Mouse (Mus musculus) limb, embryonic 14.5 days (tissue): ENCODE data around the gene Ap3d1. TPM values are rescaled to one million over a fixed set of nuclear protein-coding genes. Genes with fewer than 3 reads are reported as not detected.
A peak's percentile ranks its signal among the peaks of the same experiment; 100 is the strongest.

ENCODE experiments used
- ATAC-seq: fragments of 200-750 bp; cut with Nextera tagmentation; 2 replicates; pipeline ENCODE4 v1.8.0; 2017; ENCODE audit warnings: low read depth, moderate number of reproducible peaks, moderate TSS enrichment; ENCODE audit not compliant: low FRiP score
- DNase-seq: peaks from one replicate; pipeline ENCODE4 v3.0.0-alpha.2; 2015; ENCODE audit warnings: low spot score
- H3K27ac ChIP-seq: fragments of 300-500 bp; sonication (generic); replicated peaks from 2 replicates; pipeline ENCODE4 v1.5.1; 2014; ENCODE audit warnings: low read depth, mild to moderate bottlenecking, low read length, moderate library complexity, mixed read lengths
- H3K27me3 ChIP-seq: fragments of 300-500 bp; sonication (generic); 2 replicates; pipeline ENCODE4 v1.6.1; 2014; ENCODE audit warnings: low read length, mixed read lengths; ENCODE audit not compliant: control insufficient read depth, insufficient read depth
- H3K36me3 ChIP-seq: fragments of 300-500 bp; sonication (generic); 2 replicates; pipeline ENCODE4 v1.6.1; 2014; ENCODE audit warnings: mild to moderate bottlenecking, low read length, moderate library complexity, mixed read lengths; ENCODE audit not compliant: control insufficient read depth, insufficient read depth
- H3K4me1 ChIP-seq: fragments of 300-500 bp; sonication (generic); 2 replicates; pipeline ENCODE4 v1.6.1; 2014; ENCODE audit warnings: antibody characterized with exemption, low read length, mixed read lengths; ENCODE audit not compliant: control insufficient read depth, insufficient read depth
- H3K4me2 ChIP-seq: fragments of 300-500 bp; sonication (generic); replicated peaks from 2 replicates; pipeline ENCODE4 v1.6.1; 2014; ENCODE audit warnings: low read depth, mild to moderate bottlenecking, low read length, moderate library complexity; ENCODE audit not compliant: severe bottlenecking
- H3K4me3 ChIP-seq: fragments of 300-500 bp; sonication (generic); replicated peaks from 2 replicates; pipeline ENCODE4 v1.5.1; 2014; ENCODE audit warnings: low read length
- H3K9ac ChIP-seq: fragments of 300-500 bp; sonication (generic); 2 replicates; pipeline ENCODE4 v1.6.1; 2014; ENCODE audit warnings: mild to moderate bottlenecking, low read depth, low read length, moderate library complexity; ENCODE audit not compliant: severe bottlenecking
- H3K9me3 ChIP-seq: fragments of 300-500 bp; sonication (generic); 2 replicates; pipeline ENCODE4 v1.6.1; 2016; ENCODE audit warnings: low read length; ENCODE audit not compliant: control insufficient read depth
- POLR2A ChIP-seq: fragments of 200-500 bp; IDR thresholded peaks from 2 replicates; pipeline ENCODE4 v1.8.0; 2012; ENCODE audit warnings: inconsistent platforms, mild to moderate bottlenecking, moderate library complexity, borderline replicate concordance; ENCODE audit not compliant: insufficient read depth, insufficient read length; ENCODE audit errors: extremely low read depth
- WGBS: fragments of 180-500 bp; shearing (Covaris S2); extraction: QIAGEN DNeasy Blood & Tissue Kit; methylation state at CpG from one replicate; pipeline ENCODE4 v1.1.7; 2014; 5-methylcytosine and 5-hydroxymethylcytosine counted together
- polyA plus RNA-seq, 2 experiments: library from polyadenylated mRNA; depleted of rRNA in 1 of 2; stranded (reverse) in 1 of 2; unstranded in 1 of 2; fragments of >200 nt; fragmentation: Nextera tagmentation in 1 of 2; extraction: Ambion mirVana in 1 of 2; gene quantifications; 2 replicates each; pipeline versions ENCODE4 v1.2.1 to v1.2.3; 2012 to 2014

Ap3d1 gene
- polyA plus RNA-seq, 2 experiments: 75.1 to 123 TPM

GRCm38 (mm10) chr10:80665459-80665858 is 76.6 kb downstream of the Ap3d1 start:
- no peak for TF ChIP-seq POLR2A
- H3K9me3 ChIP-seq: no peaks in the 10 kb centered on the region
- H3K4me1 ChIP-seq: peaks cover 15% of the 10 kb centered on the region
- H3K36me3 ChIP-seq: peaks cover 46% of the 10 kb centered on the region
- H3K27me3 ChIP-seq: no peaks in the 10 kb centered on the region
- DNase-seq: no peak
- H3K27ac ChIP-seq: peak overlapping the region; percentile 65; the same call in 1 of the 2 replicates
- H3K9ac ChIP-seq: no peak overlapping the region
- H3K4me2 ChIP-seq: 0 out of 2 replicates have a peak overlapping the region, but pooled peaks have one; percentile 33
- H3K4me3 ChIP-seq: no peak overlapping the region
- ATAC-seq: no peak
- 63% methylated on average over 4 of the region's 4 CpGs for WGBS

- ATAC-seq: peak; percentile 36; the same call in 1 of the 2 replicates
- H3K27me3 ChIP-seq: no peaks in the 10 kb centered on the region
- peak overlapping the region; percentile 65 for H3K27ac ChIP-seq
- H3K4me1 ChIP-seq: peaks cover 15% of the 10 kb centered on the region
- H3K36me3 ChIP-seq: peaks cover 42% of the 10 kb centered on the region
- DNase-seq: no peak
- H3K4me3 ChIP-seq: no peak overlapping the region
- no peaks in the 10 kb centered on the region for H3K9me3 ChIP-seq
- peak overlapping the region; percentile 25; the same call in 1 of the 2 replicates for H3K9ac ChIP-seq
- TF ChIP-seq POLR2A: no peak
- WGBS: 12% methylated on average over 9 of the region's 10 CpGs
- peak overlapping the region; percentile 33; the same call in 1 of the 2 replicates for H3K4me2 ChIP-seq
Measured at GRCm38 (mm10) chr10:80665016-80665380, 77.1 kb downstream of the Ap3d1 start.

- H3K27ac ChIP-seq: peak overlapping the region; percentile 65
- no peak for TF ChIP-seq POLR2A
- 22% methylated on average over 16 of the region's 16 CpGs for WGBS
- peak; percentile 47 for DNase-seq
- H3K4me2 ChIP-seq: peak overlapping the region; percentile 33; the same call in 1 of the 2 replicates
- no peaks in the 10 kb centered on the region for H3K27me3 ChIP-seq
- H3K9me3 ChIP-seq: no peaks in the 10 kb centered on the region
- peaks cover 36% of the 10 kb centered on the region for H3K36me3 ChIP-seq
- peak; percentile 38; the same call in 1 of the 2 replicates for ATAC-seq
- H3K4me3 ChIP-seq: no peak overlapping the region; the same call in 1 of the 2 replicates
- peak overlapping the region; percentile 25 for H3K9ac ChIP-seq
- H3K4me1 ChIP-seq: peaks cover 15% of the 10 kb centered on the region
Measured at GRCm38 (mm10) chr10:80664197-80665015, 77.7 kb downstream of the Ap3d1 start.

DNA sequence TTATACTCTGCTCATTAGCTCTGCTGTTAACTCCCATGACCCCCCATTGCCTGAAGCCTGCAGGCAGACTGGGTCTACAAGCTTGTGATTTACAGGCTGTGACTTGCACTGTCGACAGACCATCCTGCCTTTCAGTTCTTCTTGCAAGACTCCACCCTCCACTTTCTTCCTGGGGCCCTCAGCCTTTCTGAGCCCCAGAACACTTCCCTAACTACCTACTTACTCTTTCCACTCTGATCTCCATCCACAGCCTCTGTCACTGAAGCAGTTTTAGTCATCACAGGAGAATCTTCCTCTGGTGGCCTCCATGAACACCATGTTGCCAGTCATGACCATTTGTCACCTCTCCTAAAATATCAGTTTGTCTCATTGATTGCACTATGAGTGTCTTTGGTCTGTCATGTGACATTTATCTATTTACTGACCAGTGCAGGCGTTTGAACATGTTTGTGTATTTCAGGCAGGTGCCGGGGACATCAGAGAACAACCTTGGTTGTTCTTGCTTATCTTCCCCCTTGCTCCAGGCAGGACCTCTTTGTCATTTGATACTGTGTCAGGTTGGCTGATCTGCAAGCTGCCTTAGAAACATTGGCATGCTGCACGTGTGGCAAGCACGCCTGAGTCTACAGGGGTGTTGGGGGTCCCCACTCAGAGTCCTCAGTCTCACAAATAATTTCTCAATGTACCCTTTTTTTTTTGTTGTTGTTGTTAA is 78.4 kb downstream of the Ap3d1 start:
- H3K4me2 ChIP-seq: no peak overlapping the region
- no peak for ATAC-seq
- no peak overlapping the region for H3K9ac ChIP-seq
- DNase-seq: no peak
- 17% methylated on average over 5 of the region's 5 CpGs for WGBS
- H3K27ac ChIP-seq: no peak overlapping the region
- no peak overlapping the region for H3K4me3 ChIP-seq
- no peak for TF ChIP-seq POLR2A
- H3K27me3 ChIP-seq: no peaks in the 10 kb centered on the region
- H3K9me3 ChIP-seq: no peaks in the 10 kb centered on the region
- peaks cover 15% of the 10 kb centered on the region for H3K4me1 ChIP-seq
- peaks cover 28% of the 10 kb centered on the region for H3K36me3 ChIP-seq

GRCm38 (mm10) chr10:80661149-80661548 is 80.9 kb downstream of the Ap3d1 start:
- WGBS: 43% methylated on average over 5 of the region's 5 CpGs
- peaks cover 3% of the 10 kb centered on the region for H3K36me3 ChIP-seq
- no peak overlapping the region for H3K4me3 ChIP-seq
- DNase-seq (no peak), ATAC-seq (no peak)
- no peaks in the 10 kb centered on the region for H3K9me3 ChIP-seq
- no peak overlapping the region for H3K4me2 ChIP-seq
- TF ChIP-seq POLR2A: no peak
- H3K27me3 ChIP-seq: no peaks in the 10 kb centered on the region
- peaks cover 20% of the 10 kb centered on the region for H3K4me1 ChIP-seq
- no peak overlapping the region for H3K9ac ChIP-seq
- no peak overlapping the region for H3K27ac ChIP-seq
